Mouse (Mus musculus) neural tube, embryonic 11.5 days (tissue): ENCODE results near the gene Gpr19. TPM values are rescaled to one million over a fixed set of nuclear protein-coding genes. Genes with fewer than 3 reads are reported as not detected.

Source experiments
- ATAC-seq: fragments of 200-750 bp; cut with Nextera tagmentation; 2 replicates; pipeline ENCODE4 v1.8.0; 2017; ENCODE audit warnings: moderate number of reproducible peaks, mild to moderate bottlenecking, moderate TSS enrichment, moderate library complexity; ENCODE audit not compliant: insufficient read depth, low FRiP score, low TSS enrichment
- DNase-seq: peaks from one replicate; pipeline ENCODE4 v3.0.0-alpha.2; 2015; ENCODE audit warnings: low spot score
- H3K27ac ChIP-seq: fragments of 300-500 bp; sonication (generic); 2 replicates; pipeline ENCODE4 v1.5.1; 2014; ENCODE audit warnings: low read depth, mild to moderate bottlenecking, low read length
- H3K27me3 ChIP-seq: fragments of 300-500 bp; sonication (generic); 2 replicates; pipeline ENCODE4 v1.6.1; 2014; ENCODE audit warnings: mild to moderate bottlenecking, low read length, mixed read lengths; ENCODE audit not compliant: control insufficient read depth, insufficient read depth
- H3K36me3 ChIP-seq: fragments of 300-500 bp; sonication (generic); 2 replicates; pipeline ENCODE4 v1.6.1; 2014; ENCODE audit warnings: mild to moderate bottlenecking, low read length, moderate library complexity, mixed read lengths; ENCODE audit not compliant: control insufficient read depth, insufficient read depth
- H3K4me1 ChIP-seq: fragments of 300-500 bp; sonication (generic); 2 replicates; pipeline ENCODE4 v1.6.1; 2014; ENCODE audit warnings: low read length, mixed read lengths; ENCODE audit not compliant: control insufficient read depth, insufficient read depth
- H3K4me2 ChIP-seq: fragments of 300-500 bp; sonication (generic); 2 replicates; pipeline ENCODE4 v1.6.1; 2014; ENCODE audit warnings: low read depth, mild to moderate bottlenecking, moderate library complexity
- H3K4me3 ChIP-seq: fragments of 300-500 bp; sonication (generic); 2 replicates; pipeline ENCODE4 v1.5.1; 2014; ENCODE audit warnings: low read depth, low read length
- H3K9ac ChIP-seq: fragments of 300-500 bp; sonication (generic); 2 replicates; pipeline ENCODE4 v1.6.1; 2014; ENCODE audit warnings: mild to moderate bottlenecking, low read length
- H3K9me3 ChIP-seq: fragments of 300-500 bp; sonication (generic); 2 replicates; pipeline ENCODE4 v1.6.1; 2016; ENCODE audit warnings: low read length; ENCODE audit not compliant: control insufficient read depth
- WGBS: fragments of 180-500 bp; shearing (Covaris S2); extraction: QIAGEN DNeasy Blood & Tissue Kit; methylation state at CpG from one replicate; pipeline ENCODE4 v1.1.7; 2014; 5-methylcytosine and 5-hydroxymethylcytosine counted together
- polyA plus RNA-seq: library from polyadenylated mRNA; unstranded; fragments of >200 nt; fragmentation: Nextera tagmentation; extraction: Ambion mirVana; gene quantifications from 2 replicates; pipeline ENCODE4 v1.2.1, GENCODE M21; 2014

The Gpr19 gene
- polyA plus RNA-seq, 1 experiment from 2014 or later = 31.0 TPM

DNA sequence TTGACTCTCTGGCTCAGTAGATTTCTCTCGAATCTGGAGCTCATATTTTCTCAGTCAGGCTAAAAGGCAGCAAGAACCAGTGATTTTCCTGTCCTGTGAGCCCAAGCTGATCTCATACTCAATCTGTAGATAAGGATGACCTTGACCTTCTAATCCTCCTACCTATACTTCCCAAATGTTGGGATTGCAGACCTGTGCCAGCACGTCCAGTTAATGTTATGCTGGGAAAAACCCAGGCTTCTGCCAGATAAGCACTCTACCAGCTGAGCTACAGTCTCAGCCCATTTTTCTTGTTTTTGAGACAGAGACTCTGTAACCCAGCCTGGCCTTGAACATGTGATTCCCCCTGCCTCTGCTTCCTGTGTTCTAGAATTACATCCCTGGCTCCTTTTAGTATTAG is 58.0 kb downstream of the Gpr19 start:
- Histone ChIP-seq H3K9me3 (no peaks in the 10 kb centered on the region), H3K27ac (no peak overlapping the region), H3K4me3 (no peak overlapping the region), H3K9ac (no peak overlapping the region), H3K4me1 (no peaks in the 10 kb centered on the region), H3K27me3 (no peaks in the 10 kb centered on the region), H3K4me2 (no peak overlapping the region), H3K36me3 (no peaks in the 10 kb centered on the region)
- WGBS = 75% methylated on average over 2 of the region's 2 CpGs
- no peak for ATAC-seq
- no peak for DNase-seq

DNA sequence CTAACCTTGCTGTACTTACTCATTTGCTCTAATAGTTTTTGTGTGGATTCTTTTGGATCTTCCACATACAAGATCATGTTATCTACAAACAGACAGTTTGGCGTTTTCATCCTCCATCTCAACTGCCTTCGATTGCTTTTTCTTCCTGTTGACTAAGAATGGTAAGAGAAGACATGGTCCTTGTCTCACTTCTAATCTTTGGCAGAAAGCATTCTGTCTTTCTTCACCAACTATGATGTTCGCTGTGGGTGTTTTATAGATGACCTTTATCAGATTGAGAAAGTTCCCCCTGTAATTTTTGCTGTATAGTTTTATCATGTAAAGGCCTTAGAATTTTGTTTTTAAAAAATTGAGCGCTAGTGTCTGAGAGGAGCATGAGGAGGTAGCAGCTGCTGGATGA is 60.3 kb downstream of the Gpr19 start:
- no peak overlapping the region for H3K4me2 ChIP-seq
- ATAC-seq = no peak
- no peaks in the 10 kb centered on the region for H3K36me3 ChIP-seq
- no peaks in the 10 kb centered on the region for H3K27me3 ChIP-seq
- DNase-seq = no peak
- no peak overlapping the region for H3K9ac ChIP-seq
- H3K9me3 ChIP-seq = no peaks in the 10 kb centered on the region
- H3K4me3 ChIP-seq = no peak overlapping the region
- H3K27ac ChIP-seq = no peak overlapping the region
- WGBS = 86% methylated on average over 4 of the region's 4 CpGs
- H3K4me1 ChIP-seq = no peaks in the 10 kb centered on the region

DNA sequence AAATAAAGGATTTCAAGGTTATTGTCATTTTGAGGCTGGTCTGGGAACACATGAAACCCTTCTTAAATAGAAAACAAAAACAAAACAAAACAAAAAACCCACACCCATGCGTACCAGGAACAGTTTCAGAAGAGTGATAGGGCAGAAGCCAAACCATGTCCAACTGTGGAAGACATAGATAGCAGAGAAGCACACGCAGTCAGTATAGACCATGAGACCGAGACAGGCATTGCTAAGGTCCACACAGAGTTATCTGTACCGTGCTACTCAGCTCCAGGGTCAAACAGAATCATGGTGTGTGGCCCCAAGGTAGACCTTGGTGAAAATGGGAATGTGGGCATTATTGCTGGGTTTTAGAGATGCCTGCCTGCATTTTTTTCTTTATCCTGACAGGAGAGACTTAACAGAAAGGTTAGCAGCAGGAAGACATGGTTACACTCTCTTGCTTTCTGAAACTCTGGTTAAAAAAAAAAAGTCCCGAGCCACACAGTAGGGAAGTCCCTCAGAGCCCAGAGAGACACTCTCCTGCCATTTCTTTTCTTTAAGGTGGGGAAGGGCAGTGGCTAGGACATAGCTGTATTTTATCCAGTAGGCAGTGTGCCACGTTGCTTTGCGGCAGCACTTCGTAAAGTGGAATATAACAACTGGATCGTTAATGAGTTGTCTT is 63.7 kb downstream of the Gpr19 start:
- DNase-seq = no peak
- no peak overlapping the region for H3K27ac ChIP-seq
- 80% methylated on average over 9 of the region's 9 CpGs for WGBS

DNA sequence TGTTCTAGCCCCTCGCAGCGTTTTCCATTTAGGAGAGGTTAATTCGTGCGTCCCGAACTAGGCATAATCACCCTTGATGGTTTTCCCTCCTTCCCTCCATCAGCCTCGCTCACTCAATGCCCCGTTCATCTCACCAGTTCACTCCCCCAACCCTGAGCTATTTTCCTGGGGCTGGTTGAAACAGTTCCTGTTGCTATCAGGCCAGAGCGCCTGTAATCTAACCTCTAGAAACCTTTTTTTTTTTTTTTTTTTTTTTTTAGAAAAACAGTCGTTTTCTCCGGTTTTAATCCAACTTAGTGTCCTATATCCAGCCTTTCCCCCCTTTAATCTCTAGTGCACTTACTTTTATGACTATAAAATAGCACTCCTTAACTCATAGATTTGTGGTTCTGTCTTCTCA is 67.6 kb downstream of the Gpr19 start:
- H3K4me2 ChIP-seq = peak overlapping the region; percentile 76
- no peaks in the 10 kb centered on the region for H3K36me3 ChIP-seq
- WGBS = 3% methylated on average over 10 of the region's 10 CpGs
- H3K4me3 ChIP-seq = peak overlapping the region; percentile 46
- H3K4me1 ChIP-seq = no peaks in the 10 kb centered on the region; the same call in 1 of the 2 replicates
- H3K9ac ChIP-seq = peak overlapping the region; percentile 61
- H3K27ac ChIP-seq = no peak overlapping the region
- H3K9me3 ChIP-seq = no peaks in the 10 kb centered on the region
- no peak for DNase-seq
- no peaks in the 10 kb centered on the region for H3K27me3 ChIP-seq
- no peak; the same call in 1 of the 2 replicates for ATAC-seq

More for the DNA sequence above, 63.7 kb downstream of the Gpr19 start:
- no peaks in the 10 kb centered on the region; the same call in 1 of the 2 replicates for H3K4me1 ChIP-seq
- H3K4me3 ChIP-seq = no peak overlapping the region
- ATAC-seq = no peak
- H3K4me2 ChIP-seq = no peak overlapping the region
- no peaks in the 10 kb centered on the region for H3K36me3 ChIP-seq
- H3K9me3 ChIP-seq = no peaks in the 10 kb centered on the region
- no peak overlapping the region for H3K9ac ChIP-seq
- no peaks in the 10 kb centered on the region for H3K27me3 ChIP-seq

DNA sequence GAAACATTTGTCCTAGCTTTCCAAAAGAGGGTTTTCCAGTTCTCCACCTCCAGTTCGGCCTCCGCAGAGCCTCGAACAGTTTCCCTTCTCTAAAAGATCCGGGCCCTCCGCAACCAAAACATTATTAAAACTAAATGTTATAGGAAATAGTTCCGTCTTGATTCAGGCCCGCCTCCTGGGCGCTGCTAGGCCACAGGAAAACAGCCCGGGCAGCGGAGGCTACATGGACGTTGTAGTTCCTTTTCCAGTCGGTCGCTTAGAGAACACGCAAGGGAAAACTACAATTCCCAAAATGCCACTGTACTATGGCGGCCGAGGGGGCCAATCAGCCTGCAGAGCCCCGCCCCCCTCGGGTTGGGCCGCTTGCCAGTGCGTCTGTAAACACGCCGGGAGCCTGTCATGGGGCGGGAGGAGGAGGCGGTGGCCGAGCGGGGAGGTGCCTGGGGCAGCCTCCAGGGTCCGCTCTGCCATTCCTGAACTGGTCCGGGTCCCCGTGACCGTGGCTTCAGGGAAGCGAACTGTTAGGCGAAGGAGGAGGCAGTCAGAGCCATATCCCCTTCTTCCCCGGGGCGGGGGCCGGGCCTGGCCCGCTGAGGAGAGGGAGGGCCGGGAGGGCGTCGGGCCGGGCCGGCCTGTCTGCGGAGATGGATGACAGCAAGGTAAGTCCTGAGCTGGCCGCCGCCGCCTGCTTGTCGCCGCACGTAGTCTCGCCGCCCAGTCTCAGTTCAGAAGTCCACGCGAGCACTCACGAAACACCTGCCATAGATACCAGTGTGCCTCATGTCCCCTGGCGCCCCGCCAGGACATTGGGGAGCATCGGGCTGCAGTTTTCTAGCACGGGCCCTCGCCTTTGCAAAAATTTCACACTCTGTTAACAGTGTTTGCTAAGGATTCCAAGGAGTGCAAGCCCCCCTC is 68.3 kb downstream of the Gpr19 start, which contains the start of gene Crebl2:
Gene Crebl2 (plus strand): TSS at position 369 of the 915 bp plus-strand sequence.
- WGBS = under 1% methylated on average over 57 of the region's 58 CpGs
- Histone ChIP-seq H3K4me2 (peak within 1 kb of the TSS; percentile 76), H3K9ac (peak within 1 kb of the TSS; percentile 64), H3K27me3 (no peaks in the 10 kb centered on the region), H3K9me3 (no peaks in the 10 kb centered on the region), H3K4me1 (no peaks in the 10 kb centered on the region; the same call in 1 of the 2 replicates), H3K36me3 (no peaks in the 10 kb centered on the region), H3K27ac (peak within 1 kb of the TSS; percentile 75), H3K4me3 (peak within 1 kb of the TSS; percentile 46)
- ATAC-seq (peak; percentile 97), DNase-seq (peak; percentile 98)

DNA sequence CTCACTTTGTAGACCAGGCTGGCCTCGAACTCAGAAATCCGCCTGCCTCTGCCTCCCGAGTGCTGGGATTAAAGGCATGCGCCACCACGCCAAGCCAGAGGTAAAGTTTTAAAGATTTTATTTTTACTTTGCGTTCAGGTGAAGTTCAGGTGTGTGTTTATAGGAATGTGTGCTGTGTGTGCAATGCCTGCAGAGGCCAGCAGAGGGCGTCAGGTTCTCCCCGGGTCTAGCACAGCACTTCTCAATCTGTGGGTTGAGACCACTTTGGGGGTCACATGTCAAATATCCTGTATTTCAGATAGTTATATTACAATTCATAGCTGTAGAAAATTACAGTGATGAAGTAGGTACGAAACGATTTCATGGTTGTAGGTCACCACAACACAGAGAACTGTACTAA is 75.5 kb downstream of the Gpr19 start:
- 67% methylated on average over 10 of the region's 10 CpGs for WGBS
- Histone ChIP-seq H3K9ac (no peak overlapping the region), H3K36me3 (no peaks in the 10 kb centered on the region), H3K4me2 (no peak overlapping the region), H3K4me1 (no peaks in the 10 kb centered on the region), H3K9me3 (no peaks in the 10 kb centered on the region), H3K27me3 (no peaks in the 10 kb centered on the region), H3K27ac (no peak overlapping the region), H3K4me3 (no peak overlapping the region)
- ATAC-seq = no peak
- DNase-seq = no peak

DNA sequence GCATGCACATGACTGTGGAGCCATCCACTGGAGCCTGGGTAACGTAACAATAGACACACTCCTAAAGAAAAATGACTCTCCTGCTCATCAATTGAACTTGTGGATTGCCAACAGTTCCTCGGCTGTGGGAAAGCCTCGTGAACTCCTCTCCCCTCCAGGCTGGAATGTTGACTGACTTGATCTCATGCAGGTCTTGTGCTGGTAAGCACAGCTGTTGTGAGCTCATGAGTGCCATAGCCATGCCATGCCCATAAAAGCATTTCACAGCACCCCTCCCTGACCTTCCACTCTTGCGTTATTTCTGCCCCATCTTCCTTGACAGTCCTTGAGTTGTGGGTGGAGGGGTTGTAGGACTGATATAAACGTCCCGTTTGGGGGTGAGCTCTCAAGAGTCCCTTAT is 78.0 kb downstream of the Gpr19 start:
- H3K9me3 ChIP-seq = no peaks in the 10 kb centered on the region
- no peak overlapping the region for H3K4me3 ChIP-seq
- DNase-seq (no peak), ATAC-seq (no peak)
- H3K27me3 ChIP-seq = no peaks in the 10 kb centered on the region
- H3K9ac ChIP-seq = no peak overlapping the region
- H3K4me2 ChIP-seq = no peak overlapping the region
- WGBS = 57% methylated on average over 6 of the region's 6 CpGs
- H3K4me1 ChIP-seq = no peaks in the 10 kb centered on the region
- no peak overlapping the region for H3K27ac ChIP-seq
- H3K36me3 ChIP-seq = no peaks in the 10 kb centered on the region

DNA sequence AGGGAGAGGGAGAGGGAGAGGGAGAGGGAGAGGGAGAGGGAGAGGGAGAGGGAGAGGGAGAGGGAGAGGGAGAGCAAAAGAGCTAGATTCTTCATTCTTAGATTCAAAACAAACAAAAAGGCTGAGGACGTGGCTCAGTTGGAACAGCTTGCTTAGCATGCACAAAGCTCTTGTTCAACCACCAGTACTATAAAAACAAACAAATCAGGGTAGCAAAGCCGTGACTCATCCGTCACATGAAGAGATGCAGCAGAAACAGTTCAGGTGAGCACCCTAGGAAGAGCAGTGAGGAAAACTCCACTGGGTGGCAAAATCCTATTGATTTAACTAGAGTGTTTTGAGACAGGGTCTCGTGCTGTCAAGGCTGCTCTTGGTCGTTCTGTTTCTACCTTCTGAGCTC is 78.6 kb downstream of the Gpr19 start:
- Histone ChIP-seq H3K4me3 (no peak overlapping the region), H3K4me1 (no peaks in the 10 kb centered on the region), H3K9ac (no peak overlapping the region), H3K27ac (no peak overlapping the region), H3K4me2 (no peak overlapping the region), H3K27me3 (no peaks in the 10 kb centered on the region), H3K36me3 (no peaks in the 10 kb centered on the region), H3K9me3 (no peaks in the 10 kb centered on the region)
- 54% methylated on average over 5 of the region's 5 CpGs for WGBS
- DNase-seq = no peak
- no peak for ATAC-seq
